Mouse (Mus musculus) neutrophil, adult 5-6 weeks (primary cell): ENCODE measurements around the gene Park7. TPM values are rescaled to one million over a fixed set of nuclear protein-coding genes. Genes with fewer than 3 reads are reported as not detected.
"Not testable (repeated sequence)": the region's sequence is repeated elsewhere in the genome, so short reads cannot be mapped to it uniquely, and the experiment has no call there.

Experiments used
- ATAC-seq: fragments of 151-379, 151-347 bp; 2 replicates; pipeline ENCODE4 v1.8.0; 2017; ENCODE audit warnings: mild to moderate bottlenecking, moderate TSS enrichment; ENCODE audit not compliant: insufficient number of reproducible peaks, poor library complexity, low FRiP score, severe bottlenecking; ENCODE audit errors: extremely low read depth
- total RNA-seq: library from RNA; stranded (forward); fragments of 200-1000 nt; gene quantifications from 2 replicates; pipeline ENCODE4 v1.2.3, GENCODE M21; 2017

The Park7 gene
- total RNA-seq, 1 experiment from 2014 or later, result 111 TPM

GRCm38 (mm10) chr4:150917336-150918027, 3.2 kb upstream of the Park7 start:
- ATAC-seq, result no peak

GRCm38 (mm10) chr4:150915181-150915906, 1.1 kb upstream of the Park7 start:
- no peak for ATAC-seq

GRCm38 (mm10) chr4:150913743-150914142, 494 bp downstream of the Park7 start:
- ATAC-seq, result no peak

GRCm38 (mm10) chr4:150910164-150910951, 3.9 kb downstream of the Park7 start:
- ATAC-seq, result no peak

GRCm38 (mm10) chr4:150909451-150910156, 4.6 kb downstream of the Park7 start:
- ATAC-seq, result peak; percentile 72

GRCm38 (mm10) chr4:150908512-150908911, 5.7 kb downstream of the Park7 start:
- ATAC-seq, result not testable (repeated sequence)

- no peak for ATAC-seq
Observed at GRCm38 (mm10) chr4:150907099-150907498, 7.1 kb downstream of the Park7 start.

- no peak for ATAC-seq
Observed at GRCm38 (mm10) chr4:150903091-150903742, 11.0 kb downstream of the Park7 start.

- no peak for ATAC-seq
Observed at GRCm38 (mm10) chr4:150902062-150902461, 12.2 kb downstream of the Park7 start.

- peak; percentile 74 for ATAC-seq
Observed at GRCm38 (mm10) chr4:150901651-150902050, 12.6 kb downstream of the Park7 start.

- no peak for ATAC-seq
Observed at GRCm38 (mm10) chr4:150900486-150900885, 13.8 kb downstream of the Park7 start.

GRCm38 (mm10) chr4:150898716-150899365, 15.4 kb downstream of the Park7 start:
- ATAC-seq, result peak; percentile 81

- ATAC-seq, result no peak
Observed at GRCm38 (mm10) chr4:150896896-150897624, 17.2 kb downstream of the Park7 start.

- no peak for ATAC-seq
Observed at GRCm38 (mm10) chr4:150894718-150895501, 19.3 kb downstream of the Park7 start.

- no peak for ATAC-seq
Observed at GRCm38 (mm10) chr4:150891308-150891707, 22.9 kb downstream of the Park7 start.

GRCm38 (mm10) chr4:150889955-150890315, 24.3 kb downstream of the Park7 start:
- ATAC-seq, result no peak
